Mouse (Mus musculus): ENCODE results near the gene Preb.

The Preb gene

DNA sequence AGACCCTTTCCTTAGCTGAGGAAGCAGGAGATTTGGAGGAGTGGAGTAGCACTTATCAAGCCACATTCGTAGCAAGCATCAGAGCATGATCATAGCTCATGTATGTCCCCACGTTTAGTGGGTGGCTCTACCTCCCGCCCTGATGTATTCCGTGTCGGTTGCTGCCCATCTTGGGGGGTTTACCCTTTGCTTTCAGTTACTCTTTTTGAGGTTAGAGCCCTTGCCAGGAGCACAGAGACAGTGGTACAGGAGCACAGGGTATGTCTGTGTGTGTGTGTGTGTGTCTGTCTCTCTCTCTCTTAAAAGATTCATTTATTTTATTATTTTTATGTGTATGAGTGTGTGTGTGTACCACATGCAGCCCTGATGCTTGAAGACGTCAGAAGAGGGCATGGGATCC is 37.0 kb downstream of the Preb start:
- no peak for DNase-seq (ENCODE audit: inconsistent age in 2 of 2, low spot score in 1 of 2)

DNA sequence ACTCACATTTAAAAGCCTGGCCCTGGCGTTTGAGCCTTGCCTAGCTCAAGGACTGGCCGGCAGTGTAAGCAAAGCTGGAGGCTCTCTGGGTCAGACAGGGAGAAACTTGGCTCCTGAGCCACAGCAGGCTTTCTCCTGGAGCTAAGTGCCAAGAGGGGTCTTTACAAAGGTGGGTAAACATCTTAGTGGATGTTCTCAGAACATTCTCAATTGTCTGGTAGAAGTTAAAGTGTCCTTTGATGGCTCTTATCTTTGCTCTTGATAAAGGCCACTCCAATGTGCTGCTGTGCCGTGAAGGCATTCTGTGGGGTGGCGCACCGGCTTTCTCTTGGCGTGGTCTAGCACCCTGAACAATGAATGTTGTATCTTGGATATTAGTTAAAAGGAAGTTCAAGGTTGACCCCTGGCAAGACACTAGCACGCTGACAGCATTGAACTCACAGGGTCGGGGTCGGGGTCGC is 37.5 kb downstream of the Preb start:
- DNase-seq (ENCODE audit: inconsistent age in 2 of 2, low spot score in 1 of 2), result peak in 1 of 2 experiments; percentile 76

DNA sequence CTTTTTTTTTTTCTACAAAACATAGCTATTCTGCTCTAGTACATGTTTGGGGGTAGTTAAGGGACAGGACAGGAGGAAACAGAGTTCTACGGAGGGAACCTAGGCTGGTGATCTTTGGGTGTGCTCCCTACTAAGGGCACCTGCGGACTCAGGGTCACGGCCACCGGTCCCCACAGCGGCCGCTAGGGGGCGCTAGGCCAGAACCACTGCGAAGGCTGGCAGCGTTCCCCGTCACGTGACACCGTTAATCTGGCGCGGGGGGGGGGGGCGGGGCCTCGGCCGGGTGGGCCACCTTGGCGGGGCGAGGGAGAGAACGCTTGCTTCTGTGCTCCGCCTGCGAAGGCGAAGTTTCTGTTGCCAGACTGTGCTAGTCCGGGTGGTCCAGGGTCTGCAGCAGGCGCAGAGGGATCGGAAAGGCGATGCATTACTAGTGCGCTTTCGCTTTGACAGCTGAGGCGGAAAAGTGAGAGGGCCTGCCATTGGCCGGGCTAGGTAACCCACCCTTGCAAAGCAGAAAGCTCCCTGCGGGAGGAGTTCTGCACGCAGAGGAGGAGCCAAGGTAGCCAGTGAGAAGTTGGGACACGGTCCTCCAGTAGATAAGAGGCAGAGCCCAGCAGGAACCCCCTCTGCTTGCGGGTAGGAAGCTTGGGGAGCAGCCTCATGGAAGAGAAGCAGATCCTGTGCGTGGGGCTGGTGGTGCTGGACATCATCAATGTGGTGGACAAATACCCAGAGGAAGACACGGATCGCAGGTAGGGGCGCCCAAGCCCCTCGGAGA is 38.7 kb downstream of the Preb start, which contains the start of gene Khk:
Khk (plus strand) TSS at position 176 of the 778 bp plus-strand sequence.
- DNase-seq (ENCODE audit: inconsistent age in 2 of 2, low spot score in 1 of 2), result peak; percentile 90 to 97

DNA sequence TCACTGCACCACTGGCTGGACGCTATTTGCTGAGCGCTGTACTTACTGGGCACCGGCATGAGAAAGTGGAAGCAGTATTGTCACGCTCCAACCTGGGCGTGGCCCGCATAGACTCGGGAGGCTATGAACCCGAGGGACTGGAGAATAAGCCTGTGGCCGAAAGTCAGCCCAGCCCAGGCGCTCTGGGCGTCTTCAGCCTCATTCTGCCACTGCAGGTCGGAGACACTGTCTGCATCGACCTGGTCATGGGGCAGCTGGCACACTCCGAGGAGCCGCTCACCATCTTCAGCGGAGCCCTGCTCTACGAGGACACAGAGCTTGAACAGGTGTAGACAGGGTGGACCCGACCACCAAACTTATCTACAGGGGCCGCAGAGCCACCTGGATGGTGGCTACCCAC is 39.5 kb downstream of the Preb start:
- DNase-seq (ENCODE audit: inconsistent age in 2 of 2, low spot score in 1 of 2), result peak in 1 of 2 experiments; percentile 61

DNA sequence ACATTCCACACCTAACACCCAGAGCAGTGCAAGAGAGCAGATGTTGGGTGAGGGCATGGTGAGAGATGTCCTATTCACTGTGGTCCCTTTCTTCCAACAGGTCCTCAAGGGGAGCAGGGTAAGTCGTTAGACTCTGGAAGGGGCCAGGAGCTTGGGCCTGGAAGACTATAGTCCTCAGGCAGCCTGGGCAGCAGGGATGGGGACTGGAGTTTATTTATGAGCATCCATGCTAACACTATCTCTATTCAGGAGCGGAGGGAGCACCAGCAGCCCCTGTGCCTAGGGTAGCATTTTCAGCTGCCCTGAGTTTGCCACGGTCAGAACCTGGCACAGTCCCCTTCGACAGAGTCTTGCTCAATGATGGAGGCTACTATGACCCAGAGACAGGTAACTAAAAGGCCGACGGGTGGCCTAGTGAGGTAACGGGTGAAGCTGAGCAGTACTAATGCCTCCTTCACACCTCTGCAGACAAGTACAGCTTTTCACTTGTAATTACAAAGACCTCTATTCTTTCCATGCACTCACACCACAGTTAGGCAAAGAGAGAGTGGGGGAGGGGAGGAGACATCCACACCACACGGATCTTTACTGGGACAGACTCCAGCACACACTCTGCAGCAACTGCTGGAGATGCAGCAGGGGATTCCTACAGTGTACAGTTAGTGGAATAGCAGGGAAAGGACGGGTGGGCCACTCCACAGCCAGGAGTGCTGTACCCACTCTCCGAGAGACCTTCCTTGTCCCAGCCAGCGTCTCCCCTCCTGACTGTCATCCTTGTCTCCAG is 40.1 kb downstream of the Preb start:
- peak in 1 of 2 experiments; percentile 42 for DNase-seq (ENCODE audit: inconsistent age in 2 of 2, low spot score in 1 of 2)

DNA sequence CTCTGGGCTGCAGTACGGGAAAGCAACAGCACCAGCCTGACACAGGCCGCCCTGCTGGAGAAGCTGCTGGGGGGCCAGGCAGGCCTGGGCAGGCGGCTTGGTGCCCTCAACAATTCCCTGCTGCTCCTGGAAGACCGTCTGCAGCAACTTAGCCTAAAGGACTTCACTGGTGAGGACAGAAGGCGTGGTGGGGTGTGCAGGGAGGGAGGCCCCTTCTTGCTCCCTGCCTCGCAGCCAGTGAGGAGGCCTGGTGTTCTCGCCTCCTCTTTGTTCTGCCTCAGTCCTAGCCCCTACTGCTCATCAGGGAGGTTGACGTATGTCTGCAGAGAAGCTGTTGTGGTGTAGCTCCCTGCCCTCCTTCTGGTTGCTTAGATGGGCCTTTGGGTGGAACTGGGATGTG is 41.5 kb downstream of the Preb start:
- no peak for DNase-seq (ENCODE audit: inconsistent age in 2 of 2, low spot score in 1 of 2)

DNA sequence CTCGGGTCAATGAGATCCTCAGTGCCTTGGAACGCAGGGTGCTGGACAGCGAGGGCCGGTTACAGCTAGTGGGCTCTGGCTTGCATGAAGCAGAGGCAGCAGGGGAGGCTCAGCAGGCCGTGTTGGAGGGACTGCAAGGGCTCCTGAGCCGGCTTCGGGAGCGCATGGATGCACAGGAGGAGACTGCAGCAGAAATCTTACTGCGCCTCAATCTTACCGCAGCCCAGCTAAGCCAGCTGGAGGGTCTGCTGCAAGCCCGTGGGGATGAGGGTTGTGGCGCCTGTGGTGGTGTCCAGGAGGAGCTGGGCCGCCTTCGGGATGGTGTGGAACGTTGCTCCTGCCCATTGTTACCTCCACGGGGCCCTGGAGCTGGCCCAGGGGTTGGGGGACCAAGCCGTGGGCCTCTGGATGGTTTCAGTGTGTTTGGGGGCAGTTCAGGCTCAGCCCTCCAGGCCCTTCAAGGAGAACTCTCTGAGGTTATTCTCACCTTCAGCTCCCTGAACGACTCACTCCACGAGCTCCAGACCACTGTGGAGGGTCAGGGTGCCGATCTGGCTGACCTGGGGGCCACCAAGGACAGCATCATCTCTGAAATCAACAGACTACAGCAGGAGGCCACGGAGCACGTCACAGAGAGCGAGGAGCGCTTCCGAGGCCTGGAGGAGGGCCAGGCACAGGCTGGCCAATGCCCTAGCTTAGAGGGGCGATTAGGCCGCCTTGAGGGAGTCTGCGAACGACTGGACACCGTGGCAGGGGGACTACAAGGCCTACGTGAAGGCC is 42.1 kb downstream of the Preb start:
- DNase-seq (ENCODE audit: inconsistent age in 2 of 2, low spot score in 1 of 2), result no peak

DNA sequence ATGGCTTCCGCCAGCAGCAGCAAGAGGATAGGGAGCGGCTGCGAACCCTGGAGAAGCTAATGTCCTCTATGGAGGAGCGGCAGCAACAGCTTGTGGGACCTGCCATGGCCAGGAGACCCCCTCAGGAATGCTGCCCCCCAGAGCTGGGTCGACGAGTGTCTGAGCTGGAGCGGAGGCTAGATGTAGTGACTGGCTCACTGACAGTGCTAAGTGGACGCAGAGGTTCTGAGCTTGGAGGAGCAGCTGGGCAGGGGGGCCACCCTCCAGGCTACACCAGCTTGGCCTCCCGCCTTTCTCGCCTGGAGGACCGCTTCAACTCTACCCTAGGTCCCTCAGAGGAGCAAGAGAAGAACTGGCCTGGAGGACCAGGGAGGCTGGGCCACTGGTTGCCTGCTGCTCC is 42.8 kb downstream of the Preb start:
- DNase-seq (ENCODE audit: inconsistent age in 2 of 2, low spot score in 1 of 2), result peak in 1 of 2 experiments; percentile 45

DNA sequence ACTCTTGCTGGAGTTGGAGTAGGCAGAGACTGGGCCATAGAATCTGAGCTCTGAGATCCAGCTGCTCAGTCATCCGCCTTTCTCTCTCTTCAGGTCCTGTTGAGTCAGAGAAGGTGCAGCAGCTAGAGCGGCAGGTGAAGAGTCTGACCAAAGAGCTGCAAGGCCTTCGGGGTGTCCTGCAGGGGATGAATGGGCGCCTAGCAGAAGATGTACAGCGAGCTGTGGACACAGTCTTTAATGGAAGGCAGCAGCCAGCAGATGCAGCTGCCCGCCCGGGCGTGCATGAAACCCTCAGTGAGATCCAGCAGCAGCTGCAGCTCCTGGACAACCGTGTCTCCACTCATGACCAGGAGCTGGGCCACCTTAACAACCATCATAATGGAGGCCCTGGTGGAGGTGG is 43.3 kb downstream of the Preb start:
- peak; percentile 39 to 42 for DNase-seq (ENCODE audit: inconsistent age in 2 of 2, low spot score in 1 of 2)

DNA sequence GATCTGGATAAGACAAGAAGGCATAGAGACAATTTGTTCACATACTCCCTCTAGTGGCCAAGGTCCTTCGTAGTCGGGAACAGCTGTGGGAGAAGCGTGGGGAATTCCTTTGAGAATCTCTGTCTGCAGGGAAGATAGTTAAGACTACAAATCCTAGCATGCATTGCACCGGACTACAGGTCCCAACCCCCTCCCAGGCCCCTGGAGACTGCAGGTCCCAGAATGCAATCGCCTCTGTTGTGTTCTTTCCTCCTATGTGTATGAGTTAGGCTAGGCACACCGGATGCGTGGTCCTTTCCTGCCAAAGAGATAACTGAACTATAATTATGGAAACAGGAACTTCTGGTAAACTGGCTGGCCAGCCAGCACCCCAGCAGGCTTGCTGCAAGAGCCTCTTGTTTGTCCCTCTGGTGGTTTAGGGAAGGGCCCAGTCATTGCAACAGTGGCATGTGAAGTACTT is 44.2 kb downstream of the Preb start:
- peak; percentile 93 to 97 for DNase-seq (ENCODE audit: inconsistent age in 2 of 2, low spot score in 1 of 2)

DNA sequence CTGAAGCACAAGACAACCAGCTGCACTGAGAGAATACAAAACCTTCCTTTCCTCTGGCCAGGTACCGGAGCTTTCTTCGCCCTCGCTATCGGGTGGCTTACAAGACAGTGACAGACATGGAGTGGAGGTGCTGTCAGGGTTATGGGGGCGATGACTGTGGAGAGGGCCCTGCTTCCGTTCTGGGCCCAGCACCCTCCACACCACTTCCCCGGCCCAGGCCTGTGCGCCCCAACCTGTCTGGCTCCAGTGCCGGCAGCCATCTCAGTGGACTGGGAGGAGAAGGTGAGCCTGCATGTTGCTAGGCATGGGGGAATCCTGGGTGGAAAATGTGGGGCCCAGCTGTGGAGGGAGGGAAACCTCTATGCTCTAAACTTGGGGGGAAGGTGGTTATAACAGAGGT is 44.7 kb downstream of the Preb start:
- DNase-seq (ENCODE audit: inconsistent age in 2 of 2, low spot score in 1 of 2), result peak in 1 of 2 experiments; percentile 60

DNA sequence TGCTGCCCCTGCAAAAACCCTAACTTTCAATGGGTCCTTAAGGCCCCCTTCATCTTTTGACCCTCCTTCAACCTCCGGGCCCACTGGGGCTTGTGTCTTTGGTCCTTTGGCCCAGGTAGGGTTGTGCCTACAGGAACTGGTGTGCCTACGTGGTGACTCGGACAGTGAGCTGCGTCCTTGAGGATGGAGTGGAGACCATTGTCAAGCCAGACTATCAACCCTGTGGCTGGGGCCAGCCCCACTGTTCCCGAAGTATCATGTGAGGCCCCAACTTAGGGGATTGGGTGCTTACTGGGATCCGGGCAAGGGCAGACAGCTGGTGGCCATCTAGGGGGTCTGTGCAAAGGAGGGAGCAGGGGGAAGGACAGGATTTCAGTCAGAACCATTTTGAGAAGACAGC is 45.3 kb downstream of the Preb start:
- peak in 1 of 2 experiments; percentile 31 for DNase-seq (ENCODE audit: inconsistent age in 2 of 2, low spot score in 1 of 2)

DNA sequence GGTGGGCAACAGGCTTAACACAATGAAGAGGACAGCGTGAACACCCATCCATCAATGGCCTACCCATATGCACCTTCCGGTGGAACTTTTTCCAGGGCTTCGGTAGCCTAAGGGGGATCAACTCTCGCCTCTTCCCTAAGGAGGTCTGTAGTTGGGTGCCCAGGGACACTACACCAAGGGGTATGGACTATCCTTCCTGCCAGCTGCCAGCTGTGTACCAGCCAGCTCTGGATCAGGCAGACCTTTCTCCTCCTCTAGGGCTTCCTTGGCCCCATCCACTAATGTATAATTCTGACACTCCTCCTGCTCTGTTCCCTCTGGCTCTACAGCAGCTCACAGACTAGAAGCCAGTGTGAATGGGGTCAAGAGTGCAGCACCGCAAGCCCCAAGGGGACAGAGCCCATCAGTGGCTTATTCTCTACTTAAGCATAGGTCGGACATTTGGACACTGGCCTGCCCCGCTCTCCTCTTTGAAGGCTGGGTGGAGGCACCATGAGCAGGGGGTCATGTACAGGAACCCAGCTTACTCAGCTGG is 46.0 kb downstream of the Preb start:
- no peak for DNase-seq (ENCODE audit: inconsistent age in 2 of 2, low spot score in 1 of 2)

DNA sequence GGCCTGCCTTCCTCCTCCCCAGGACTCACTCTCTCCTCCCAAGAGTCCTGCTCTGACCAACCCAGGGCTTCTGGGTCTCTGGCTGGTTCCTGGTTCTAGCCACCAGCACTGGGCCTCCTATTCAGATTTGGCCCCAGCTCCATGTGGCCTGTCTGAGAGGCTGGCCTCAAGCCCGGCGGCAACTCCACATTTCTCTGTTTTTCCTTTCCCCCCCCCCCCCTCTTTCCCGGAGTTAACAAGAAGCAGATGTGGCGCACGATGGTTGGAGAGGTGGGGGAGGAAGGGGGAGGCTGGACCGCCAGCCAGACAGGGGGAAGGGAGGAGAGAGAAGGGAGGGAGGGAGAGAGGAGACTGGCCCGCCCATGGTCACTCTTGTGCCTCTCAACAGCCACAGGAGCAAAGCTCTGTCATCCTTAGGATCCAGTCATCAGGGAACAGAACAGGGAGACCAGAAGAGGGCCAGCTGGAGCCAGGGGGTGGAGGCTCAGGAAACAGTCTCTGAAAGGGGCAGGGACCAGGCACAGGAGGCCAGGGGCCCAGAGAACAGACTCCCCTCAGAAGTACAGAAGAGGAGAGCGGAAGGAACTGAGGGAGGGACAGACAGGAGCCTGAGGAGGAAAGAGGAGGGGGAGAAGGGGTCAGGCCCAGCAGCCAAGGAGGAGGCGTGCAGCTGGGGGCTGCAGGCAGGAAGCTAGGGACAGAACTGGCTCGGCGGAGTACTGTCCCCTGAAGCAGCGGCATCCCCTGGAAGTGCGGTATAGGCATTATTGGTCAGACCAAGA is 46.9 kb downstream of the Preb start, which contains the start of gene Emilin1:
Emilin1 (plus strand) TSS at position 343 of the 782 bp plus-strand sequence.
- peak; percentile 59 to 75 for DNase-seq (ENCODE audit: inconsistent age in 2 of 2, low spot score in 1 of 2)

DNA sequence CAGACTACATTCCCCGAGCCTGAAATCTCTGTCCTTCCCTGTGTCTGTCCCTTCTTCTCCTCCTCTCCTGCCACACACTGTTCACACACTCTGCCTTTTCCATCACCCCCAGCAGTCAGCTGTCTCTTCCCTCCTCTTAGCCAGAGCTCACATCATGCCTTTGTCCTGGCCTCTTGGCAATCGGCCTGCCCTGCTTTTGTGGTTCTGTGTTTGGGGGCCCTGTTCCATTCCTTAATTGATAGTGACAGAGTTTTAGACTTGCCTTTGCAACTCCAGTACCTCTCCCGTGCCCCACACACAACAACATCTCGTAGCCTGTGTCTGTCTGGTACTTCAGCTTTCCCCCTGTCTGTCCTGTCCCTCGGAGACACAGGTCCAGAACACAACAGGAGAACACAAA is 48.0 kb downstream of the Preb start:
- DNase-seq (ENCODE audit: inconsistent age in 2 of 2, low spot score in 1 of 2), result no peak

DNA sequence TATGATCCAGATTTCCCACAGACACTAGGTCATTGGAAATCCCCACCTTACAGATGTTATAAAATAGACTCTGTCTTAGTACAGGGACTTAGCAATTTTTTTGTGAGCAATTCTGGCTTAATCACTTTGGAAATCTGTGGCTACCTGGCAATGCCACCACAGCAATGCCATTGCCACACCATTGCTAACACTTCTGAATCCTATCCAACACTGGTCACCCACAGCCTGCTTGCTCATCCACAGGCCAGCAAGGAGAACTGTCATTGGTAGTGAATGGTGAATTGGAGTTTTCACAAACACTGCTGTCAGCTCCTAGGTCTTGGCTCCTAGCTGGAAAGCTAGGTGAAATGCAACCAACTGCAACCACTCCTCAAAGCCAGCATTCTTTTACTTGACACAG is 49.7 kb downstream of the Preb start:
- no peak for DNase-seq (ENCODE audit: inconsistent age in 2 of 2, low spot score in 1 of 2)

DNA sequence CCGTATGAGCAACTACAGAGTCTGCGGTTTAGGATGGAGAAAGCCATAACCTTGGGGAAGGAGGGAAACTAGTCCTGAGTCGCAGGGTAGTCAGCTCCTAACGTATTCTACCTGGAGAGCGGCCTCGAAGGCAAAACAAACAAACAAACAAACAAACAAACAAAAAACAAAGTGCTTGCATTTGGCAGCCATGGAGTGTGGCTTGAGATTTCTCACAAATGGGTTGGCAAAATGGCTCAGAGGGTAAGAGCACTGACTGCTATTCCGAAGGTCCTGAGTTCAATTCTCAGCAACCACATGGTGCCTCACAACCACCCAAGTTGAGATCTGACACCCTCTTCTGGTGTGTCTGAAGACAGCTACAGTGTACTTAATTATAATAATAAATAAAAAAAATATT is 50.3 kb downstream of the Preb start:
- no peak for DNase-seq (ENCODE audit: inconsistent age in 2 of 2, low spot score in 1 of 2)

DNA sequence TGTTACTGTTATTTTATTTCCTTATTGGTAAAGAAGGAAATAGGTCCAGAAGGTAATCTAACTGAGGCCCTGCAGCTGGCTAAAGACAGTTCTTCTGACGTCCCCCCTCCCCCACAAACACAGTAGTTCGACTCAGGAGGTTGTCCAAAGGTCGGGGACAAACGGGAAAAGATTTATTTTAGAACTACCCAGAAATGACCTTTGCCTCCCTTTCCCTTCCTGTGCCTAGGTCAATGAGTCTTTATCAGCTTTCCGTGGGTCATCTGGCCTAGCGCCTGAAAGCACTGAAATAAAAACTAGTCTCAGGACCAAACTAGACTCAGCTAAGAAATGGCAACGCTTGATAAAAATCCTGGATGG is 50.9 kb downstream of the Preb start:
- DNase-seq (ENCODE audit: inconsistent age in 2 of 2, low spot score in 1 of 2), result peak; percentile 40 to 78

DNA sequence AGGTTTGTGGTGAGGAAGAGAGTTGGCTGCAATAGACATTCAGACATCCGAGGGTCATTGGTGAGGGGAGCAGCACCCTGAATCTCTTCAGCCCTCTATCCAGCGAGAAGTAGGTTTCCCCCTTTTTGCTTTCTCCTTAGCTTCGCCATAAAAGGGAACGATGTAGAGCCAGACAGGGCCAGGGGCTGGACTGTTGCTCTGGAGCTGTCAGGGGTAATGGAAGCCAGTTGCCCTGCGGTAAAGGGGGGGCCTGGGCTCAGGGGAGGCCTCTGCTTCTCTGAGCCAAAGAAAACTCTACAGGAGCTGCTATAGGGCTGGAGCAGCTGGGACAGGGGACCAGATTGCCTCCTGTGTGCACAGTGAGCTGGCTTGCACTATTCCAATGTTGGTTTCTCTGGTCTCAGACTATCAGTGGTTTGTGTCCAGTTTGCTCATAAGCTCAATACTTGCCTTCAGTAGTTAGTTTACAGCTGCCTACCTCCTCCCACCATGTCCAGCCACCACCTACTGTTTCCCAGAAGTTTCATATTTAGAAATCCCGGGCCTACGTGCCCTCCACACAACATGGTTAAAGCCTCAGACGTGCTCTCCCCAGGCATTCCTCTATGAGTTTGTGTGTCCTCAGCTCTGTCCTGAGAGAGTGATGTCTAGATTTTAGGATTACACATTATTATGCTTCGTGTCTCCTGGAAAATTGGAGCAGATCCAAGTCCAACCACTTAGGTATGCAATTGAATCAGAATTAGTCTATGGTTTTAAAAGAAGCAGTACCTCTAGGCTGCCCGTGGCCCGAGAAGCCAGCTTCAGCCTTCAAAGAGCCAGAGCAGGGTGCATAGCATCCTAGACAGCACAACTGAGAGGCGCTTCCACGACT is 51.5 kb downstream of the Preb start:
- DNase-seq (ENCODE audit: inconsistent age in 2 of 2, low spot score in 1 of 2), result peak; percentile 36 to 60
